11 mouse cellular contexts compared by ENCODE assay signal in genomic region chr5:121841516-121841915, GRCm38 (mm10).
"Had no signal": no experiment of that assay in that cellular context is flagged by ENCODE, and none has a peak within 500 bp of the region (broad histone marks: within the 10 kb centered on the region; RNA-seq: fewer than 3 reads in every experiment).

No protein-coding gene starts in this region.

- H3K27ac ChIP-seq: limb, embryonic 15.5 days; liver, embryonic 13.5 days; midbrain, embryonic 13.5 days; neural tube, embryonic 15.5 days had no signal

- DNase-seq: kidney, adult 8-10 months; liver, embryonic 13.5 days; lung, adult 18-20 months; lung, postnatal 14 days; right cerebral cortex, adult 18-20 months; right cerebral cortex, postnatal 25 days; thymus, adult 18-20 months; thymus, postnatal 14 days had no signal

- H3K4me3 ChIP-seq: liver, embryonic 13.5 days; midbrain, embryonic 13.5 days; neural tube, embryonic 15.5 days had no signal

- H3K36me3 ChIP-seq: limb, embryonic 15.5 days; liver, embryonic 13.5 days; midbrain, embryonic 13.5 days; neural tube, embryonic 15.5 days had no signal

- H3K9me3 ChIP-seq: limb, embryonic 15.5 days; liver, embryonic 13.5 days; midbrain, embryonic 13.5 days; neural tube, embryonic 15.5 days had no signal

- ATAC-seq: midbrain, embryonic 13.5 days had no signal

- H3K9ac ChIP-seq: limb, embryonic 15.5 days; midbrain, embryonic 13.5 days; neural tube, embryonic 15.5 days had no signal
